Mouse (Mus musculus) cerebellum, adult 11 months (tissue): ENCODE measurements around the gene Gbx2.

Experiments used
- DNase-seq: peaks from one replicate; pipeline ENCODE4 v3.0.0; 2022

The Gbx2 gene

DNA sequence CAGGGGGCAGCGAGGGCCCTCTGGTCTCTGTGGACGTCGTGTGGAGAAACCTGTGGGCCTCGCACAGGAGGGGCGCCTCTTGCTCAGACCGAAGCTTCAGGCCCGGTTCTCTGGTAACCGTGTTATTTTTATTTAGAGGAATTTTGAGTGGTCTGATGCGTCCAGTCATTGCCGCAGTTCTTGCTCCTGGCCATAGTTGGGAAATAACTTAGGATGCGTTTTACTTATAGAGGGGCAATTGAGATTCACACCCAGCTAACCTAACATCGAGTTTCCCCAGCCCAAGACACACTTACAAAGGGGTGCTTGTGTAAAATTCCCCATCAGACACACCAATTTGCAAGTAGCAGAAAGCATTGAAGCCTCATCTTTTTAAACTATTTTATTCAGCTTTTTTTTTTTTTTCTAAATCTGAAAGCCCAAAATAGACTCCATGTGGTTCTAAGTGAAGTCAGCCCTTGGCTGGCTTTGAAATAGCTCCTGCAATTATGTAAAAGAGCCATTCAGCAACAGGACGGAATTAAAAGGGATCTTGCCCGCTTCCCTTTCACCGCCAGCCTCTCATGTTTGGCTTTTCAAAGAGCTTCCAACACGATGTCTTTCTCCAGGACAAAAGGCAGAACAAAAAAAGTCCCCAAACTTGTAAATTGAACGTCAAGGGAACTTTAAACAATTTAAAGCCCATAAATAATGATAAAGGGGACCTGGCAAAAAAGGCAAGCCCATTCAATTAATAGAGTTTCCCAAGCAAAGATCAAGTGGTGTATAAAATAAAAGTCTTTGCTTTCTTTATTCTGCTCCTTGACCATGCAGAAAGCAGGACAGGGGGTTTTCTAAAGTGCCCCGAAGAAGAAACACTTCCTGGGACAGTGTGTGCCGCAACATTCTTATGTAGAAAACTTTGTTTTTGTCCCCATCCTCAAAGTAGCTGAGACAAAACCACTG is 3.6 kb upstream of the Gbx2 start:
- DNase-seq = no peak

DNA sequence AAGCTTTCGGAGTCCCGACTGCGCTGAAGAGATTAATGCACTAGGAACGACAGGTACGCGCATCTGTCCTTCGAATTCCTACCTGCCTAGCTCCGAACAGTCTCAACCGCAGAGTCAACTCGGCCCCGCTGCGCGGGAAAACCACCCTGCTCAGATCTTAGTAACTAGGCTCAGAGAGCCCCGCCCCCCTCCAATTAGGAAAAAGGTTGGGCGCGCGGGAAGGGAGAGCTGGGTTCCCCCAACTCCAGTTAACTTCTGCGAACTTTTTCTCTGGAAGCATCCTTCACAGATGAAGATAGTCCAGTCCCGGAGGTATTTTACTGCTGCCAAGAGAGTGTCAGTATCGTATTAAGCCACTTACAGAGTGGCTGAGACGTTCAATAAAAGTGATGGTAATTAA is 2.8 kb upstream of the Gbx2 start:
- no peak for DNase-seq

DNA sequence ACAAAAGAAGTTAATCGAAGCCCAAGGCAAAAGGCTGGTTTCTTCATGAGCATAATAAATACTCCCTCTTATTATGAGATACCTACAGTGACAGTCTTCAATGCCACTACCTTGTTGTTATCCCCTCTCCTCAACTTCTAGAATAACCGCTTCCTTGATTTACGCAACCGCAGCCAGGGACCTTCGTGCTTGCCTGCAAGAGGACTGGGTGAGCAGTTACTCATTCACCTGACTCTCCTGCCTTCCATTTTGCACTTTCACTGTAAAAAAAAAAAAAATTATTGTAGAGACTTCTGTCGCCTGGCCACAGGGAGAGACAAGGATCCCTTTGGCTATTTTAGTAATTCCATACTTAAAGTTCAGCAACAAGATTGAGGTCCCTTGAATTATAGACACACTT is 2.0 kb upstream of the Gbx2 start:
- DNase-seq = no peak

DNA sequence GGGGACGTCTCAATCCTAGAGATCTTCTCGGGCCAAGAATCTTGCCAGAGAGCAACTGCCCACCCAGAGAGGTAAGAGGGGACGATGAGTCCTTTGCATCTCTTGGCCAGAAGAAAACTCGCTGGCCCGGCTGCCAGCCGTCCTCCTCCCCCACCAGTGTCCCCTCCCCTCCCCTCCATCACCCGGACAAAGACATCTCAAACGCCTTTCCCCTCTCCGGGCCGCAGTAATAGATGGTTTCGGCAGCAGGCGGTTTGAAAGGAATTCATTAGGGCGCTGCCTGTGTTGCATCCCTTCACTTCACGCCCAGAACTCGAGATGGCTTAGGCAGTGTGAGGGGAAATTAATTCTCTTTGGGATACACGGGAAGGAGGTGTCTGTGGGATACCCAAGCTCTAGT is 1.6 kb upstream of the Gbx2 start:
- no peak for DNase-seq

DNA sequence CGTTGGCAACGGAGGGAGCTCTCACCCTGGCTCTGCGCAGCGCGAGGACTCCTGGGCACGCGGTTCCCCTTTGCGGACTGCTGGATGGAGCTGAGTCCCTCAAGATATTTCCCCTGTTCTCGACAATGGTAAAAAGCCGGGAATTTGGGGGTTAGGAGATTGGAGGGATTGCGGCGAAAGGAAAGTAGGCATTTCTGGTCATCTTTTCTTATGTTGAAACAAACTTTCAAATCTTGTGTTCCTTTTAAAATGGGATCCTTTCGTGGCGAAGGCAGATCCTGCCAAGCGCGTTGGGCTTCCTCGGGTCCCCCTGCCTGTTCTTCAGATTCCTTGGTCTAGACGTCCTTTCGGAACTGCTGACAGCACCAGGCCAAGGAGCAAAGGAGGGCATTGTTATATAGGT is 1.0 kb upstream of the Gbx2 start:
- DNase-seq = no peak

DNA sequence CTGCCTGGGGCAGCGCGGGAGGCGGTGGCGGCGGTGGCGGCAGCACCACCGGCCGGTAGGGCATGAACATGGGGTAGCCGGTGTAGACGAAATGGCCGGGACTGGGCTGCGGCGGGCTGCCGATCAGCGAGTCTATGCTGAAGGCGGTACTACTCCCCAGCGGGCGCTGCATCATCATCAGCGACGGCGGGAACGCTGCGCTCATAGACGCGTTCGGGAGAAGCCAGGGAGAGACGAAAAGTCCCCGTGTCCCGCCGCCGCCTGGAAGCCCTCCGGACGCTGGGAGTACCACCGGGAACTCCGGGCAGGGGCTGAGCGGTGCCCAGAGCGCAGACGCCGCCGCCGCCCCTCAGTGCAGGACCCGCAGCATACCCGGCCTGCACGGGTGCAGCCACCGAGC is 428 bp downstream of the Gbx2 start:
- DNase-seq = no peak

DNA sequence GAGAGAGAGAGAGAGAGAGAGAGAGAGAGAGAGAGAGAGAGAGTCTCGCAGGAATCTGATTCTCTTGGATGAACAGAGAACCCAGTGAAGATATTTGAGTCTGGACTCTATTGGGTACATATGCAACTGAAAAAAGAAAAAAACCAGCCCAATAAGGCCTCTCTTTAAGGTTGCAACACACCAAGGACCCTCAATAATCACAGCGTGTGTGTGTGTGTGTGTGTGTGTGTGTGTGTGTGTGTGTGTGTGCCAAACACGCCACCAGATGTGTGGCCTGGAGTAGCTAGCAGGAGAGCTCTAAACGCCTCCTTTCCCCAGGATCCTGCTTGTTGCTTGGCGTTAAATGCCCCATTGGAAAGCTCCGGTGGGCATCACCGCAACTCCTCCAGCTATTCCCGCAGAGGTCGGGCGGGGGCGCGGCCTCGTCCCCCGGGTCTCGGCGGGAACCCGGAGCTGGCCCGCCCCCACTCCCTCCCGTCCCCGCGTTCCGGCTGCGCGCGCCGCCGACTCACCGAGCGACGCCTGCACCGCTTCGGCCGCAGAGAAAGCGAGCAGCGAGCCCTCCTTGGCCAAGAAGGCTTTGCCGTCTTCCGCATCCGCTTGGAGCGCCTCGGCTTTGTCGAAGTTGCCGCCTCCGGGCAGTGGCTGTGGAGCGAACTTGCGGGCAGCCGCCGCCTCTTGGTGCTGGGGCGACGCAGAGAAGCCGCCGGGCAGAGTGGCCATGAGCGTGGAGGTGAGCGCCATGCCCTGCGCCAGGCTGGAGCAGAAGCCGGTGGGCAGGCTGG is 1.1 kb downstream of the Gbx2 start:
- DNase-seq = no peak

DNA sequence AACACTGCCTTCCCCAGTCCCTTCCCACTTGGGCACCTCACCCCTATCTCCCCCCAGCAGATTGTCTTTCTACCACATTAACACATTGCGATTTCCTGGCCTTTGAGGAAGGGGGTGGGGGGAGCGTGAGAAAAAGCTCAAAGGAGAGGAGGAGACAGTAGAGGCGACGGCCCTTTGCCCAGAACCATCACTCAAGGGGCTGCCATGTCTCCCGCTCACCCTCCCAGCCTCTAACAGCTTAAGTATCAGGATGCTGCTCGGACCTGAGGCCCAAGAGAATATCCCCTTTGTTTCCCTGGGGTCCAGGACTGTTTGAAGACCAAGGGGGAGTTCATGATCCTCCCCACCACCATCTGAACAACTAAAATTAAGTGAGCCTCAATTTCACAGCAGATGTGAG is 1.8 kb downstream of the Gbx2 start:
- DNase-seq = no peak

DNA sequence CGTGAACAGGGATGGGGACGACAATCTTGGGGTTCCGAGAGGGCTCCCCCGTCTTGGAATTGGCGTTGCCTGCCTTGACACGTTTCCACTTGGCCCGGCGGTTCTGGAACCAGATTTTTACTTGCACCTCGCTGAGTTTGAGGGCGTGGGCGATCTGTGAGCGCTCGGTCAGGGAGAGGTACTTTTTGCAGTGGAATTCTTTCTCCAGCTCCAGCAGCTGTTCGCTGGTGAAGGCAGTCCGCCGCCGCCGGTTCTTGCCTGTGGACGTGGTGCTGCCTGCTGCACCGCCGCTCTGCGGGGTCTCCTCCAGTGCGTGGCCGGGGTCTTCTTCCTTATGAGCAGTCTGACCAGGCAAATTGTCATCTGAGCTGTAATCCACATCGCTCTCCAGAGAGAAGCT is 2.3 kb downstream of the Gbx2 start:
- no peak for DNase-seq

DNA sequence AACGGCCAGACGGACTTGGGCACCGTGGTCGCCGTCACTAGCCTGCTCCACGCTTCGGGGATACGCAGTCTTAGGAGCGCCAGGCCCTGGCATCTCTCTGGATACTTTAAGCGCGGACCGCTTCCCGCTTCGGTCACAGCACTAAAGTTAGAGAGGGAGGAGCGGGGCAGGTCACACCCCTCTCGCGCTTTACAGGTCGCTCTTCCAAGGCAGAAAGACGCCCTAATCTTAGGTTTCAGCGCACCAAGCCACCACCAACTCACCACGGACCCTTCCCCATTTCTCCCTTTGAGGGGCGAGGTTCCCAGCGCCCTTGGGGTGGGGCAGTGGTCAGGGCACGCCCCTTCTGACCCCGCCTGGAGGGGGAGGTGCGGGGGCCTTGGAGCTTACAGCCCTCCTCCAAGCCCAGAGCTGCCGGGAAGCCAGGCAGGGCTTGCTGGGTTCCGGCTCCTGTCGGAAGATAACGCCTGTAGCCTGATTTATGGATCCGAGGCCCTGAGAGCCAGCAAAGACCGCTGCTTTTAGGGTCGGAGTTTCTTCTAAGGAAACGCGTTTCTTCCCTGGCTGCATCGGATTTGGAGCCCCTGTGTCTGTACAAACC is 3.8 kb downstream of the Gbx2 start:
- no peak for DNase-seq

DNA sequence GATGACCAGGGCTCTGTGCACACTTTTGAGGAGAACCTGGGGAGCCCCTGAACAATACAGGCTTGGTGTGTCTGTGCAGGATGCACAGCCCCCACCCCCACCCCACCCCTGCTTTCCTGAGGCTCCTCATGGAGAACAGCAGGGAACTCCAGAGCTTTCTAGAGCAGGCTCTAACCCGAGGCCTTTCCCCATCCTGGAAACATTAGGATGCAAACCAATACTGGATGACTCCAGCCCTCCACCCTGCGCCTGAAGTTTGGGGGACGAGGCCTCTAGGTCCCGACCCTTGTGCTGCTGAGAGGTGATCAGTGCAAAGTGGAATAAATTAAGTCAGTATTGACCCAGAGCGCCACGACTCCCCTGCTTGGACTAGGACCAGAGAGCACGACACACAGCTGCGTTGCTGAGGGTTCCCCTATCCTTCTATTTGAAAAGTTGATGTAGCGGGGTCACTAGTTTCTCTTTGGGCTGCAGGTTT is 4.4 kb downstream of the Gbx2 start:
- no peak for DNase-seq

DNA sequence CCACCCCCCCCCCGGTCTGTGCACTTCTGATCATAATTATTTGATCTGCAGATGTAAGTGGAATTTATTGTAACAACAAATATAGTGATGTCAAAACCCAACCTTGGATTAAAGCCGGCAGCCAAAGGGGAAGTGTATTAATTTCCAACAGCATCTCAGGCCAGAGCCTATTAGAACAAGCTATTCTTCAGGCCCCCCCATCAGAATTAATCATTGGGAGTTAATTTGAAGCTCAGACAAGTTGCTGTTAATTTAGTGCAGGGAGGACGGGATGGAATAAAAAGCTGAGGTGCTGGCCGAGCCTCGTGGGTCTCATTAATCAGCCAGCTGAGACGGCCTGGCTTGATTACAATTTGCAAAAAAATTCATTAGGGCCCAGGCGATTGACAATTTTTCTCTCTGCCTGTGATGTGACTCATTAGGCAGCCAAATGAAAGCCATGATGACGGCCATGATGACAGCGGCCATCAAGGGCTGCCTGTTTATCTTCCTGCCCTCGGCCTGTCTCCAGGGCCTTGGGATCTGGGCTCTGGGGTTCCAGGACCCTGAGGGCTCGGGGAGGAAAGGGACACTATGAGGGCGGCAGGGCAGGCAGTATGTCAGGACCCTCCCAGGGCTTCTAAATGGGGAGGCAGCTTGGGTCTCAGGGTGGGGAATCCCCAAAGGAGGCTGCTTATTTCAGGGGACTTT is 5.3 kb downstream of the Gbx2 start:
- DNase-seq = no peak

DNA sequence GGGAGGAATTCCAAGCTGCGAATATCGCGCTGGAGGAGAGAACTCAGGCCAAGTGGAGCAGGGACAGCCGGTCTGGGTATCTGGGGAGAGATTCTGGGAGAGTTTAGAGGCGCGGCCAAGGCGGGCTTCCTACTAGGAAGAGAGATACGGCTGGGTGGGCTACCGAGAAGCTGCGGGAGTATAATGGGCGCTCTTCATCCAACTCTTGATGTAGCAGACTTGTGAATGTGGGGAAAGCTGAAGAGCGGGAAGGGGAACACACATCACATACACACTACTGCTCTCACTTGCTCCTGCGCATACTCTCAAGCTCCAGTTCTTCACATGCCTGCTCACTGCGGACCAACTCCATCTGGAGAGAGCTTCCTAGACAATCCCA is 7.3 kb downstream of the Gbx2 start:
- DNase-seq = no peak

DNA sequence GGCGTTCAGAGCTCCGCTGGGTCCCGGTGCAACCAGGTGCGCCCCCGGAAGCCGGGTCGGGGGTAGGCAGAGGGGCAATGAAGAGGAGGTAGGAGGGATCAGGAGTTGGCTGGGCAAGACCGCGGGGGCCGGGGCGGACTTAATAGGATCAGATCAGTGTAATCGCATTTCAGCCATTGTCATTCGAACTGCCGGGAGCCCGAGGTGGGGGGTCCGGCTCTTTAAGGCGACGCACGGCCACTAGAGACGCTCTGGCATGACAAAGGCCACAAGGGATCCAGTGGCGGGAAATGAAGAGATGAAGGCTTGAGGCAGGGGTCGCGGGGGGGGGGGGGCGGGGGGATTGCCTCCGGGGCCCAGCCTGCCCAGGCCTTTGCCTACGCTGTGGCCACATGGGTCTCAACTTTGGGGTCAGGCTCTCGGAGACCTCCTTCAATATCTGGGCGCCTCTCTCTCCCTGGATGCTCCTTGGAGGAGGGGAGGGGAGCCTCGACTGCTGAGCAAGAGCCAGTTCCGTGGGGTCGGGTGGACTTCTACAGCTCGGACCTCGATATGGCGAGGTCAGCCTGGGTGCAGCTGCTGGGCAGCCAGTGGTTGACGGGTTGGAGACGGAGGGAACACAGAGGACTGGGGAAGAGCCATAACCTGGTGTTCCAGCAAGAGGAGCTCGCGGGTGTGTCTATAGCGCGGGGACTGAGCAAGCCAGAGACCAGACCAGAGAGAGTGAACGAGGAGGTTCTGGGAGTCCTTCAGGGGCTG is 7.9 kb downstream of the Gbx2 start:
- DNase-seq = no peak

DNA sequence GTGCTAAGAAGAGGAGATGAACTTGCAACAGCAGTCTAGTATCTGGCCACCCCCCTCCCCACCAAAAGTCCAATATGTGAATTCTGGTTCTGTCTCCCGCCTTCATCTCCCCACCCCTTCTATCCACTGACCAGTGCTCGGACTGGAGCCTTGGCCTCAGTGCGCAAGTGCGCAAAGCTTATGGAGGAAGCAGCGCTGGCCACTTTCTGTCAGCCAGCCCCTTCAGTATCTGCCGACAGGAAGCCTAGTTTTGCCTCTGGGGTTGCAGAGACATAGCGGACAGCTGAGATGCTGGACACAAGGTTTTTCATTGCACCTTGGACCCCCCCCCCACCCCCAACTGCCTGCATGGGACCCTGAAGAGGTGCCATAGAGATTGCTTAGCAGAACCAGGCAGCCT is 8.7 kb downstream of the Gbx2 start:
- no peak for DNase-seq

DNA sequence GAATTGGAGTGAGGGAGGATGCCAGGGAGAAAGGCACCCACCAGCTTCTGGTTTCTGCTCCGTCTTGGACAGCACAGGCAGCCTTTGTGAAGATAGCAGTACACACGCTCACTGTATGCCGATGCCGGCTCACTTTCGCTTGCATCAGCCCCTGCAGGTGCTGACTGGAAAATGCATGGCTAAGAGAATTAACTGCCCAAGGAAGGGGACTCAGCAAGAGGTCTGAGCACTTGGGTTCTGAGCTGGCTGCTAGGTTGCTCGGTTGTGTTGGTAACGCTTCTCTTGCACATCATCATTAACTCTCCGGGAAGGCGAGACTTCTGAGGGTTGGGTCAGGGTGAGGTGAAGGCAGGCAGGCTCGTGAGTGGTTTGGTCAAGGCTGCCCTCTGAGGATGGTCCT is 9.2 kb downstream of the Gbx2 start:
- no peak for DNase-seq

DNA sequence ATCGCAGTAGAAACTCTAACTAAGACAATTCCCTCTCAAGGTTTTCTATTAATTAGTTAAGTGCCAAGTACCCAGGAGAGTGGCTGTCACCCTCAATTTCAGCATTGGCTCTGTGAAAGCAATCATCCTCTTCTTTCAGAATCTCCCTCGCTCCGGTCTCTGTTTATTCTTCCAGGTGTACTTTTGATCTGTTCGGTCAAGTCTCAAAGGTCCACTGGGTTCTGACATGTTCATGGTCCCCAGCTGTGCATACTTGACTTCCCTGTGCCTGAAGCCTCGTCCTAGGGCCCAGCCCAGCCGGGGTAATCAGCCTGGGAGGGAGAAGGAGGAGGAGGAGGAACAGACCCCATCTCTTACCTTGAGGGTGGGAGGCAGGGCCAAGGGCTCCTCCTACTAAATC is 11.8 kb downstream of the Gbx2 start:
- DNase-seq = no peak

DNA sequence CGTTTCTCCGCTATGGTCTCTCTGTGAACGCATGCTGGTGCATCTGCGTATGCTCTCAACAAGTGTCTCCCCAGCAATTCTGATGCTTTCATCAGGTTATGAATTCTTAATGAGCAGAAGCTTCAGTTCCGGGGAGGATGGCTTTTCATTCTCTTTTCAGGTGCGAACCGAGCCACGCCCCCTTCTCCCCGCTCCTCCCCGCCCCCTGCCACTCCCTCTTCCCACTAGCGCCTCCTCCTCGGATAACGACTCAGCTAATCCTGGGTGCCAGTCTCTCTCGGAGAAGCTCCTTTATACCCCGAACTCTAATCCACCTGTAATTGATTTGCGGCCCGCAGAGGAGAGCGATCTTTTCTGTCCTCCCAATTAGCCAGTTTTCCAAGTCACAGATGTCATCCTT is 12.9 kb downstream of the Gbx2 start:
- DNase-seq = no peak

DNA sequence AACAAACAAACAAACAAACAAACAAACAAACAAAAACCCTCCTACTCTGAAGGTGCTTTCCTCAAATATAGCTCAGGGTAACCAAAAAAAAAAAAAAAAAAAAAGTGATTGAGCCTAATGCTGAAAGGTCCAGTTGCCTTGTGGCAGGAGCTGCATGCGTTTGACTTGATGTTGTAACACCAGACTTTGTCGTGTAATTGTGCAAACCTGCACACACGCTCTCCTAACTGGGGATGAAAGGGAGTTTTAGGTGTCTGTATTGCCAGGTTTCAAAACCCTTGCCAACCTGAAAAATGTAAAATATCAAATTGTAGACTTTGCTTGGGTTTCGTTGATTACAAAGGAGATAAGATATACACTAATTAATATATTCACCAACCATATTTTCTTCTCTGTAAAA is 17.4 kb downstream of the Gbx2 start:
- DNase-seq = no peak

DNA sequence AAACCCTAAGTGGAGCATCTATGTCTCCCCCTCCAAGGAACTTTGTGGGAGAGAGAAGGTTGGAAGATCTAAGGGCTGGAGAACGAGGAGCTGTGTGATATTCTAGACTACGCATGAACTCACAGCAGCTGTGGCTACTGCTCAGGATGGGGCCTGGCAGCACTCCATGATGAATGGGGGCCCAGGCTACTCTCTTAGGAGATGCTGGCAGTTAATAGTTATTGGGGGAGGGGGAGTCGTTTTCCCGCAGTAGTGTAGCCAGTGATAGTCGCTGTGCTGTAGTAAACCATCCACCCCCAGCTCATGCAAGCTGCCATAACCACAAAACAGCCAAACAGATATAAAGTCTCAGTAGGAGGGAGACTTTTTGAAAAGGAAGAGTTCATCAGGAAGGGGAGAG is 18.6 kb downstream of the Gbx2 start:
- no peak for DNase-seq

DNA sequence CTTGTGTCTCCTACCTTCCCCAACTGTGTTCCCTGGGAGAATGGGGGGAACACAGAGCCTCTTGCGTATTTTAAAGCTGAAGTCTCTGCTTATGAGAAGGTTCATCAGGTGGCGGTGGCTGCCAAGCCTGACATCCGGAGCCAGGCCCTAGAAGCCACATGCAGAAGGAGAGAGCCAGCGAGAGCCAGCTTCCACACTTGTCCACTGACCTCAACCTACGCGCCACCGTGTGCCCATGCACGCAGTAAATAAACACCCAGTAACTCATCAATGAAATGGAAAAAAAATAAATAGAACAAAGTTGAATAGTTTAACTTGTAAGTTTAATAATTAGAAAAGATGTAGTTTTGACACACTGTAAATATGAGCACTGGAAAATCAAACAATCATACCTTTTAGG is 21.2 kb downstream of the Gbx2 start:
- DNase-seq = no peak

DNA sequence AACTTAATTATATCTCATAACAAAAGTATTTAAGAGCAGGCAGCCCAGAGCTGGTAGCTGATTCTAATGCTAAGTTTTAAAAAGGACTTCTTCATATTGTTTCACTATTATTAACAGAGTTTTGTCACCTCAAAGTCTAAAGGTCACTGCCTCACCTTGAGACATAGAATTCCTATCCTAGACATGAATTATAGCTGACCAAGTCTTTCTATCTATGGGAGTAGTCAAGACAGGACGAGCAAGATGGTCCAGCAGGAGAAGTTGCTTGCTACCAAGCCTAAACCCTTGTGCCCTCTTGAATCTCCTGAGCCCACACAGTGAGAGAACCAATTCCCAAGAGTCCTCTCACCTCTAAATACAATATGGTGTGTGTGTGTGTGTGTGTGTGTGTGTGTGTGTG is 28.3 kb downstream of the Gbx2 start:
- no peak for DNase-seq

DNA sequence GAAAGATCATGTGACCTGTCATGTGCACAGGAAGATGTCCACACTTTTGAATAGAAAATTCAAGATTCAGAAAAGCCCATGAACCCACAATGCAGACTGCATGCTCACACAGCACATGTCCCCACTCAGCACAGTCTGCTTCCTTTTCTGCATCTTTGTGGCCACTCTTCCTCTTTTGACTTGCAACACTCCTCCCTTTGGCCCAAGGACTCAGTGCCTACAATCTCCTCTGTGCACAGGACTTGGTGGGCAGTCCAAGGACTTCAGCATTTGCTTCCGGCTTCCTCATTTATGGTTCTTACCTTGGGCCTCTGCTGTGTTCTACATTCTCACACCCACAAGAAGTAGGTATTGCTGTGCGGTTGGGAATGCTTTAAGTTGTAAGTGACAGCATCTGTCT is 28.7 kb downstream of the Gbx2 start:
- DNase-seq = no peak
